Mouse (Mus musculus) macrophage (primary cell): Measurements from ENCODE around the gene Rtl4. TPM values are rescaled to one million over a fixed set of nuclear protein-coding genes. Genes with fewer than 3 reads are reported as not detected.

Source experiments
- polyA plus RNA-seq: library from polyadenylated mRNA; stranded (reverse); fragments of 250-400 nt; gene quantifications from 3 replicates; pipeline ENCODE4 v1.2.4, GENCODE M21; 2018; ENCODE audit warnings: inconsistent platforms

Rtl4 gene
- polyA plus RNA-seq, 1 experiment from 2014 or later: not detected

Other genes with a start within 250 kb of the Rtl4 start
- gene Trpc5os, start 232.3 kb upstream of the Rtl4 start, polyA plus RNA-seq: not detected in 3 replicates
- gene Trpc5, start 727 bp upstream of the Rtl4 start, polyA plus RNA-seq: not detected in 3 replicates